Mouse (Mus musculus) left cerebral cortex, postnatal 14 days (tissue): ENCODE measurements around the gene Art4. TPM values are rescaled to one million over a fixed set of nuclear protein-coding genes. Genes with fewer than 3 reads are reported as not detected.
"Not testable (repeated sequence)": the region's sequence is repeated elsewhere in the genome, so short reads cannot be mapped to it uniquely, and the experiment has no call there.

Source experiments
- DNase-seq, 2 experiments: peaks; one replicate each; pipeline ENCODE4 v3.0.0; 2021 to 2022; ENCODE audit warnings: low spot score in 2 of 2, mixed read lengths in 1 of 2
- intact Hi-C: fragments of 180-260 bp; cut with DNase I; formaldehyde crosslinking; loops from one replicate; pipeline ENCODE4 v1.15.1; 2025
- long read RNA-seq, 2 experiments: library from polyadenylated mRNA; stranded (forward); transcript quantifications; one replicate each; pipeline ENCODE4 v2.0.0; 2021
- total RNA-seq, 2 experiments: library from RNA; stranded (reverse); gene quantifications; 2 replicates each; pipeline ENCODE4 v1.2.3; 2021

The Art4 gene
- total RNA-seq = under 1 TPM in 1 of 2 experiments, not detected in 1; 0.21 TPM
- long read RNA-seq, experiment 1 = 0 reads
- long read RNA-seq, experiment 2 = 0 reads

GRCm38 (mm10) chr6:136857186-136857872, at the start of gene Art4:
Gene Art4, minus strand, starts transcription at chr6:136857733.
- no peak for DNase-seq
- intact Hi-C loops = no loop called here

- no peak for DNase-seq
- intact Hi-C loops = no loop called here
Observed at GRCm38 (mm10) chr6:136906937-136907293, 49.4 kb upstream of the Art4 start.

- intact Hi-C loops = no loop called here
- no peak for DNase-seq
Observed at GRCm38 (mm10) chr6:136906283-136906936, 48.9 kb upstream of the Art4 start.

GRCm38 (mm10) chr6:136903885-136904470, 46.4 kb upstream of the Art4 start:
- no peak for DNase-seq
- intact Hi-C loops = no loop called here

GRCm38 (mm10) chr6:136902527-136902926, 45.0 kb upstream of the Art4 start:
- DNase-seq = no peak
- intact Hi-C loops = no loop called here

- intact Hi-C loops = no loop called here
- DNase-seq = no peak
Observed at GRCm38 (mm10) chr6:136901010-136901409, 43.5 kb upstream of the Art4 start.

- intact Hi-C loops = no loop called here
- no peak for DNase-seq
Observed at GRCm38 (mm10) chr6:136900369-136901009, 43.0 kb upstream of the Art4 start.

GRCm38 (mm10) chr6:136898954-136899353, 41.4 kb upstream of the Art4 start:
- intact Hi-C loops = no loop called here
- no peak for DNase-seq

GRCm38 (mm10) chr6:136898222-136898621, 40.7 kb upstream of the Art4 start:
- no peak for DNase-seq

GRCm38 (mm10) chr6:136897789-136898188, 40.3 kb upstream of the Art4 start:
- DNase-seq = no peak
- intact Hi-C loops = no loop called here

More at GRCm38 (mm10) chr6:136898222-136898621, 40.7 kb upstream of the Art4 start:
- intact Hi-C loops = no loop called here

GRCm38 (mm10) chr6:136894532-136895339, 37.2 kb upstream of the Art4 start:
- intact Hi-C loops = no loop called here
- DNase-seq = no peak

GRCm38 (mm10) chr6:136892002-136892401, 34.5 kb upstream of the Art4 start:
- intact Hi-C loops = no loop called here
- DNase-seq = no peak

- DNase-seq = peak in 1 of 2 experiments; percentile 44
- intact Hi-C loops = no loop called here
Observed at GRCm38 (mm10) chr6:136889554-136889953, 32.0 kb upstream of the Art4 start.

GRCm38 (mm10) chr6:136889067-136889466, 31.5 kb upstream of the Art4 start:
- intact Hi-C loops = no loop called here

GRCm38 (mm10) chr6:136887854-136888253, 30.3 kb upstream of the Art4 start:
- no peak for DNase-seq
- intact Hi-C loops = no loop called here

More at GRCm38 (mm10) chr6:136889067-136889466, 31.5 kb upstream of the Art4 start:
- DNase-seq = no peak

- DNase-seq, intact Hi-C loops: not testable (repeated sequence)
Observed at GRCm38 (mm10) chr6:136884766-136885165, 27.2 kb upstream of the Art4 start.

- no peak for DNase-seq
- intact Hi-C loops = no loop called here
Observed at GRCm38 (mm10) chr6:136883961-136884360, 26.4 kb upstream of the Art4 start.

GRCm38 (mm10) chr6:136883431-136883915, 25.9 kb upstream of the Art4 start:
- intact Hi-C loops = no loop called here

GRCm38 (mm10) chr6:136881678-136882077, 24.1 kb upstream of the Art4 start:
- intact Hi-C loops = no loop called here
- no peak for DNase-seq

More at GRCm38 (mm10) chr6:136883431-136883915, 25.9 kb upstream of the Art4 start:
- no peak for DNase-seq
